Mouse (Mus musculus) MEL (cell line): Measurements from ENCODE around the gene Creb3l2. TPM values are rescaled to one million over a fixed set of nuclear protein-coding genes. Genes with fewer than 3 reads are reported as not detected.

Experiments
- DNase-seq: peaks from one replicate; pipeline ENCODE4 v3.0.0; 2011; ENCODE audit warnings: low read depth, low spot score
- H3K27ac ChIP-seq: 2 replicates; pipeline ENCODE4 v1.5.1; 2012; ENCODE audit warnings: low read depth, mild to moderate bottlenecking, control low read depth, low read length, moderate library complexity; ENCODE audit not compliant: control insufficient read depth
- H3K27me3 ChIP-seq, 2 experiments: fragments of 150-350 bp in 1 of 2; sonication (generic) in 1 of 2; 2 replicates each; pipeline ENCODE4 v1.6.1; 2012; ENCODE audit warnings: low read length in 2 of 2, mild to moderate bottlenecking in 2 of 2, improper control_type of control experiment in 1 of 2, moderate library complexity in 1 of 2; ENCODE audit not compliant: insufficient read depth in 2 of 2, control insufficient read depth in 1 of 2
- H3K36me3 ChIP-seq, 2 experiments: 2 replicates each; pipeline ENCODE4 v1.6.1; 2012 to 2014; ENCODE audit warnings: low read length in 2 of 2, improper control_type of control experiment in 1 of 2, inconsistent platforms in 1 of 2, mild to moderate bottlenecking in 1 of 2; ENCODE audit not compliant: insufficient read depth in 2 of 2, control insufficient read depth in 1 of 2
- H3K4me1 ChIP-seq, 2 experiments: fragments of 150-350 bp in 1 of 2; sonication (generic) in 1 of 2; 2 replicates each; pipeline ENCODE4 v1.6.1; 2012; ENCODE audit warnings: low read length in 2 of 2, improper control_type of control experiment in 1 of 2, mild to moderate bottlenecking in 1 of 2; ENCODE audit not compliant: insufficient read depth in 2 of 2, control insufficient read depth in 1 of 2
- H3K4me3 ChIP-seq, 2 experiments: fragments of 150-350 bp in 1 of 2; sonication (generic) in 1 of 2; 2 replicates each; pipeline ENCODE4 v1.5.1; 2012; ENCODE audit warnings: low read depth in 2 of 2, low read length in 2 of 2, mild to moderate bottlenecking in 2 of 2, moderate library complexity in 2 of 2, control low read depth in 1 of 2, improper control_type of control experiment in 1 of 2; ENCODE audit not compliant: control insufficient read depth in 1 of 2, insufficient read depth in 1 of 2
- H3K79me2 ChIP-seq: 2 replicates; pipeline ENCODE4 v1.6.1; 2012; ENCODE audit warnings: mild to moderate bottlenecking, low read length, moderate library complexity; ENCODE audit not compliant: control insufficient read depth, poor library complexity, insufficient read depth
- H3K9ac ChIP-seq: 2 replicates; pipeline ENCODE4 v1.6.1; 2012; ENCODE audit warnings: low read depth, mild to moderate bottlenecking, control low read depth, low read length, moderate library complexity; ENCODE audit not compliant: control insufficient read depth, poor library complexity, severe bottlenecking
- H3K9me3 ChIP-seq: fragments of 150-350 bp; sonication (generic); replicated peaks from 2 replicates; pipeline ENCODE4 v1.6.1; 2012; ENCODE audit warnings: mild to moderate bottlenecking, low read length, improper control_type of control experiment, moderate library complexity; ENCODE audit not compliant: insufficient read depth
- BHLHE40 ChIP-seq: IDR thresholded peaks from 2 replicates; pipeline ENCODE4 v1.6.1; 2012; ENCODE audit warnings: low read depth, mild to moderate bottlenecking, inconsistent platforms, low read length, improper control_type of control experiment, borderline replicate concordance
- CHD1 ChIP-seq: IDR thresholded peaks from 2 replicates; pipeline ENCODE4 v1.6.1; 2012; ENCODE audit warnings: low read depth, mild to moderate bottlenecking, inconsistent platforms, low read length, improper control_type of control experiment
- CHD2 ChIP-seq: IDR thresholded peaks from 2 replicates; pipeline ENCODE4 v1.6.1; 2011; ENCODE audit warnings: low read length, improper control_type of control experiment
- CTCF ChIP-seq, 3 experiments: IDR thresholded peaks in 2 of 3; conservative IDR thresholded peaks in 1 of 3; 2 replicates each; pipeline ENCODE4 v1.5.1; 2011 to 2012; ENCODE audit warnings: low read length in 3 of 3, low read depth in 2 of 3, mild to moderate bottlenecking in 2 of 3, improper control_type of control experiment in 1 of 3, inconsistent platforms in 1 of 3, mixed read lengths in 1 of 3, moderate library complexity in 1 of 3; ENCODE audit not compliant: control insufficient read depth in 1 of 3, insufficient read depth in 1 of 3, poor library complexity in 1 of 3, severe bottlenecking in 1 of 3
- E2F4 ChIP-seq: IDR thresholded peaks from 2 replicates; pipeline ENCODE4 v1.6.1; 2011; ENCODE audit warnings: low read depth, low read length, improper control_type of control experiment, borderline replicate concordance
- ELF1 ChIP-seq: IDR thresholded peaks from 2 replicates; pipeline ENCODE4 v1.6.1; 2014; ENCODE audit warnings: low read depth, mild to moderate bottlenecking, inconsistent platforms, low read length, improper control_type of control experiment, moderate library complexity
- EP300 ChIP-seq, 2 experiments: IDR thresholded peaks; 2 replicates each; pipeline ENCODE4 v1.6.1; 2011; ENCODE audit warnings: improper control_type of control experiment in 2 of 2, low read length in 2 of 2, low read depth in 1 of 2, mild to moderate bottlenecking in 1 of 2
- GABPA ChIP-seq: IDR thresholded peaks from 2 replicates; pipeline ENCODE4 v1.6.1; 2012; ENCODE audit warnings: low read depth, mild to moderate bottlenecking, inconsistent platforms, low read length, improper control_type of control experiment, moderate library complexity
- GATA1 ChIP-seq: IDR thresholded peaks from 2 replicates; pipeline ENCODE4 v1.6.1; 2011; ENCODE audit warnings: low read depth, low read length, improper control_type of control experiment
- JUND ChIP-seq: IDR thresholded peaks from 2 replicates; pipeline ENCODE4 v1.6.1; 2011; ENCODE audit warnings: low read depth, mild to moderate bottlenecking, improper control_type of control experiment, low read length
- MAX ChIP-seq: IDR thresholded peaks from 2 replicates; pipeline ENCODE4 v1.6.1; 2011; ENCODE audit warnings: low read length, improper control_type of control experiment
- MAZ ChIP-seq: IDR thresholded peaks from 2 replicates; pipeline ENCODE4 v1.6.1; 2012; ENCODE audit warnings: low read depth, mild to moderate bottlenecking, inconsistent platforms, low read length, improper control_type of control experiment
- MEF2A ChIP-seq: IDR thresholded peaks from 2 replicates; pipeline ENCODE4 v1.6.1; 2014; ENCODE audit warnings: low read depth, mild to moderate bottlenecking, inconsistent platforms, low read length, improper control_type of control experiment; ENCODE audit not compliant: poor library complexity, insufficient replicate concordance, severe bottlenecking; ENCODE audit errors: extremely low read depth
- MXI1 ChIP-seq: IDR thresholded peaks from 2 replicates; pipeline ENCODE4 v1.6.1; 2011; ENCODE audit warnings: mild to moderate bottlenecking, low read depth, low read length, improper control_type of control experiment
- MYB ChIP-seq: IDR thresholded peaks from 2 replicates; pipeline ENCODE4 v1.6.1; 2011; ENCODE audit warnings: mild to moderate bottlenecking, low read depth, low read length, improper control_type of control experiment
- MYC ChIP-seq: IDR thresholded peaks from 2 replicates; pipeline ENCODE4 v1.6.1; 2011; ENCODE audit warnings: low read depth, mild to moderate bottlenecking, low read length, improper control_type of control experiment, moderate library complexity
- NELFE ChIP-seq: IDR thresholded peaks from 2 replicates; pipeline ENCODE4 v1.6.1; 2011; ENCODE audit warnings: low read depth, low read length, improper control_type of control experiment
- NRF1 ChIP-seq: IDR thresholded peaks from 2 replicates; pipeline ENCODE4 v1.6.1; 2014; ENCODE audit warnings: low read depth, mild to moderate bottlenecking, inconsistent platforms, low read length, improper control_type of control experiment, moderate library complexity; ENCODE audit not compliant: poor library complexity, insufficient read depth, severe bottlenecking
- POLR2A ChIP-seq, 2 experiments: IDR thresholded peaks; 2 replicates each; pipeline ENCODE4 v1.6.1; 2011 to 2012; ENCODE audit warnings: low read length in 2 of 2, mild to moderate bottlenecking in 2 of 2, control low read depth in 1 of 2, improper control_type of control experiment in 1 of 2, low read depth in 1 of 2, moderate library complexity in 1 of 2; ENCODE audit not compliant: control insufficient read depth in 1 of 2, insufficient read depth in 1 of 2, poor library complexity in 1 of 2
- POLR2AphosphoS2 ChIP-seq: IDR thresholded peaks from 2 replicates; pipeline ENCODE4 v1.6.1; 2011; ENCODE audit warnings: low read length, improper control_type of control experiment
- RCOR1 ChIP-seq: IDR thresholded peaks from 2 replicates; pipeline ENCODE4 v1.6.1; 2012; ENCODE audit warnings: low read depth, mild to moderate bottlenecking, inconsistent platforms, low read length, improper control_type of control experiment
- SIN3A ChIP-seq: IDR thresholded peaks from 2 replicates; pipeline ENCODE4 v1.6.1; 2012; ENCODE audit warnings: low read length, improper control_type of control experiment, inconsistent platforms
- SMC3 ChIP-seq: IDR thresholded peaks from 2 replicates; pipeline ENCODE4 v1.6.1; 2011; ENCODE audit warnings: low read depth, low read length, improper control_type of control experiment
- TAL1 ChIP-seq: IDR thresholded peaks from 2 replicates; pipeline ENCODE4 v1.6.1; 2012; ENCODE audit warnings: mild to moderate bottlenecking, inconsistent platforms, low read length, moderate library complexity, mixed read lengths
- TBP ChIP-seq: IDR thresholded peaks from 2 replicates; pipeline ENCODE4 v1.8.0; 2011; ENCODE audit warnings: low read depth, low read length, improper control_type of control experiment
- TCF12 ChIP-seq: IDR thresholded peaks from 2 replicates; pipeline ENCODE4 v1.6.1; 2014; ENCODE audit warnings: low read depth, mild to moderate bottlenecking, inconsistent platforms, low read length, improper control_type of control experiment, moderate library complexity
- UBTF ChIP-seq: IDR thresholded peaks from 2 replicates; pipeline ENCODE4 v1.6.1; 2012; ENCODE audit warnings: low read depth, mild to moderate bottlenecking, inconsistent platforms, low read length, improper control_type of control experiment, moderate library complexity, borderline replicate concordance; ENCODE audit not compliant: insufficient read depth
- USF1 ChIP-seq: IDR thresholded peaks from 2 replicates; pipeline ENCODE4 v1.6.1; 2014; ENCODE audit warnings: low read depth, mild to moderate bottlenecking, inconsistent platforms, low read length, improper control_type of control experiment, moderate library complexity
- USF2 ChIP-seq, 2 experiments: IDR thresholded peaks; 2 replicates each; pipeline ENCODE4 v1.6.1; 2011 to 2012; ENCODE audit warnings: improper control_type of control experiment in 2 of 2, low read length in 2 of 2, borderline replicate concordance in 1 of 2, inconsistent platforms in 1 of 2, low read depth in 1 of 2, mild to moderate bottlenecking in 1 of 2; ENCODE audit not compliant: insufficient read depth in 1 of 2
- ZKSCAN1 ChIP-seq: IDR thresholded peaks from 2 replicates; pipeline ENCODE4 v1.6.1; 2012; ENCODE audit warnings: low read depth, mild to moderate bottlenecking, inconsistent platforms, low read length, improper control_type of control experiment, moderate library complexity
- ZMIZ1 ChIP-seq: IDR thresholded peaks from 2 replicates; pipeline ENCODE4 v1.6.1; 2012; ENCODE audit warnings: low read depth, mild to moderate bottlenecking, inconsistent platforms, low read length, improper control_type of control experiment, moderate library complexity
- ZNF384 ChIP-seq: IDR thresholded peaks from 2 replicates; pipeline ENCODE4 v1.6.1; 2012; ENCODE audit warnings: low read depth, mild to moderate bottlenecking, inconsistent platforms, low read length, improper control_type of control experiment
- polyA plus RNA-seq, 2 experiments: library from polyadenylated mRNA; stranded (reverse) in 1 of 2; unstranded in 1 of 2; fragments of >175 nt in 1 of 2; fragments of >200 nt in 1 of 2; gene quantifications; 2 replicates each; pipeline versions ENCODE4 v1.2.1 to v1.2.4; 2012; ENCODE audit warnings: low replicate concordance in 2 of 2, low read depth in 1 of 2; ENCODE audit not compliant: insufficient read length in 2 of 2, insufficient read depth in 1 of 2, missing spikeins in 1 of 2
- total RNA-seq: library from RNA; depleted of rRNA; stranded (reverse); fragments of 300-350 nt; gene quantifications from 2 replicates; pipeline ENCODE4 v1.2.3, GENCODE M21; 2012

The Creb3l2 gene
- total and polyA plus RNA-seq, 3 experiments, result not detected

DNA sequence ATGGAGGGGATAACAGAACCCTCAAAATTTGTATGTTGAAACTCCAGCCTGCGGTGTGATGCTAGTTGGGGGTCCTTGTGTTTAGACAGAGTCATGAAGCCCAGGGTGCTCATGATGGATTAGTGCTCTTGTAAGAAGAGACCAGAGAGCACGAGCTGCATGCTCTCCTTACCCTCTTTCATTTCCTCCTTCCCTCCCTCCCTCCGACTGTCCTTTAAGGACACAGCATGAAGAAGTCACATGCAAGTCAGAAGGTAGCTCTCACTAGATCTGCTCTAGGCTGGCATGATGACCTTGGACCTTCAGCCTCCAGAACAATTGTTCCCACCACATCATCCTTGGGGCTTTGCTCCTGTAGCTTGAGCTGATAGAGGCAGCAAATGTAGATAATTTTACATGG lies 30.2 kb downstream of the Creb3l2 start:
- TF ChIP-seq ZKSCAN1, result no peak
- TF ChIP-seq EP300 (IDR thresholded peaks at IDR 0.05; ENCODE audit: low read depth in 1 of 2, low read length in 2 of 2), result no peak
- no peak for TF ChIP-seq POLR2A (IDR thresholded peaks at IDR 0.05; ENCODE audit: control insufficient read depth in 1 of 2, insufficient read depth in 1 of 2, low read depth in 1 of 2, low read length in 2 of 2, poor library complexity in 1 of 2)
- no peak for TF ChIP-seq MAX
- no peak for TF ChIP-seq USF2 (IDR thresholded peaks at IDR 0.05; ENCODE audit: borderline replicate concordance in 1 of 2, insufficient read depth in 1 of 2, low read depth in 1 of 2, low read length in 2 of 2)
- no peak for TF ChIP-seq ZMIZ1
- no peak for TF ChIP-seq RCOR1
- no peak for TF ChIP-seq JUND
- TF ChIP-seq ZNF384, result no peak
- TF ChIP-seq ELF1, result no peak
- TF ChIP-seq CTCF (IDR thresholded peaks at IDR 0.05 in 2 of 3, conservative IDR thresholded peaks at IDR 0.05 in 1 of 3; ENCODE audit: control insufficient read depth in 1 of 3, insufficient read depth in 1 of 3, low read depth in 2 of 3, low read length in 3 of 3, poor library complexity in 1 of 3, severe bottlenecking in 1 of 3), result no peak
- TF ChIP-seq POLR2AphosphoS2, result no peak
- TF ChIP-seq MXI1, result no peak
- TF ChIP-seq SIN3A, result no peak
- no peak for TF ChIP-seq NRF1
- no peak for TF ChIP-seq GABPA
- no peak for TF ChIP-seq TCF12
- no peak for TF ChIP-seq MEF2A
- no peak for TF ChIP-seq TBP
- TF ChIP-seq TAL1, result no peak
- no peak for DNase-seq
- no peaks in the 10 kb centered on the region for H3K4me1 ChIP-seq
- no peaks in the 10 kb centered on the region for H3K79me2 ChIP-seq
- H3K27me3 ChIP-seq, result no peaks in the 10 kb centered on the region
- no peak overlapping the region for H3K9ac ChIP-seq
- H3K36me3 ChIP-seq, result no peaks in the 10 kb centered on the region
- no peak overlapping the region for H3K27ac ChIP-seq
- no peaks in the 10 kb centered on the region for H3K9me3 ChIP-seq
- H3K4me3 ChIP-seq, result no peak overlapping the region

DNA sequence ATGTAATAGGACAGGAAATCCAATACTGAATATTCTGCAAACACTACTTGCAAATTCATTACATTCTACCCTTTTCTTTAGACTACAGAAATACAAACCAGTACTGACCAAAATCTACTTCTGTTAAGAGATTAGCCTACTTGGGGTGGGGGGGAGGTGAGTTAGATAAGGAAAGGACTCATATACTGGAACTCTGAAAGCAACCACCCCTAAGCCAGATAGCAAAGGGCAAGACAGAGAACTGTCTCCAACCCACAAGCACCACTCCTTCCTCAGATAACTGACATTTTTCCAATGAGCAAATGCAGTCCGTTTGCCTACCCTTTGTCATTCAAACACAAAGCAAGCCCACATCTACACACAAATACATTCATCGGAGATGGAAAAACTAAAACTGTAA lies 32.1 kb downstream of the Creb3l2 start:
- TF ChIP-seq MYC (no peak), TCF12 (no peak), CHD2 (no peak), RCOR1 (no peak), BHLHE40 (no peak), ELF1 (no peak), MAZ (no peak), NELFE (no peak), EP300 (IDR thresholded peaks at IDR 0.05; ENCODE audit: low read depth in 1 of 2, low read length in 2 of 2) (no peak), MEF2A (no peak), MYB (no peak), USF1 (no peak), POLR2A (IDR thresholded peaks at IDR 0.05; ENCODE audit: control insufficient read depth in 1 of 2, insufficient read depth in 1 of 2, low read depth in 1 of 2, low read length in 2 of 2, poor library complexity in 1 of 2) (no peak), UBTF (no peak), SMC3 (no peak), CHD1 (no peak), E2F4 (no peak), GATA1 (no peak)
- H3K27ac ChIP-seq, result no peak overlapping the region
- H3K36me3 ChIP-seq, result no peaks in the 10 kb centered on the region
- H3K79me2 ChIP-seq, result no peaks in the 10 kb centered on the region
- no peak overlapping the region for H3K4me3 ChIP-seq
- no peak for DNase-seq
- H3K9me3 ChIP-seq, result no peaks in the 10 kb centered on the region
- no peaks in the 10 kb centered on the region for H3K27me3 ChIP-seq
- no peaks in the 10 kb centered on the region for H3K4me1 ChIP-seq
- no peak overlapping the region for H3K9ac ChIP-seq
